In the genomic region with DNA sequence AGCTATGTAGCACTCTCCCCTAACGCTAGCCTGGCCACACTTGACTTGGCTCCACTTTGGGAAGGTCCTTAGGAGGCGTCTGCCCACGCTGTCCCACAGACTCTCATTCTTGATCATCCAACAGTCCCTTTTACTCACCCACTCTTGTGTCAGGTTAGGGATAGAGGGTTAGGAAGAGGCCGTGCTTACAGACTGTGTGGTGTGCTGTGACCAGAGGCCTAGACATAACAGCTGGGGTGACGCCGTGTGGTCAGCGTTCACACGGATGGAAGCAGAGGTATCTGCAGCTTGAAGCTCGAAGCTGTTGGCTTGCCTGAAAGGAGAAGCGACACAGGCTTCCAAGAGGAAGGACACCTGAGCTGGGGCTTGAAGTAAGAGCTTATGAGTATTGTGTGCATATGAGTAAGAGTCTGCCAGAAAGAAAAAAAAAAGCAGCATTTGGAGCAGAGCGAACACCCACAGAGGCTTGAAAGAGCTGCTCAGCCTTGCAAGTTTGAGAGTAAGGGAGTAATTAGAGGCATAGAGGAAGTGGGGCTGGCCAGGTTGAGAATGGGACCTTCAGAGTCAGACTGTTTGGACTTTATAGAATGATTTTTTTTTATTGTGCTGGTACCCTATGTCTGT, we compare ENCODE assay signal across 30 mouse cellular contexts. TPM values are rescaled to one million over a fixed set of nuclear protein-coding genes. Genes with fewer than 3 reads are reported as not detected.
DNase-seq lines count a peak whose midpoint lies in the region; ATAC-seq and TF ChIP-seq lines count a peak whose summit lies in the region.
"Had no signal": no experiment of that assay in that cellular context is flagged by ENCODE, and none has a peak within 500 bp of the region (broad histone marks: within the 10 kb centered on the region; RNA-seq: fewer than 3 reads in every experiment).

No protein-coding gene starts in this region.

- no peak for DNase-seq in cerebellum, adult 2 months
- DNase-seq in cerebellum, adult 11 months, result no peak
- DNase-seq in midbrain, embryonic 11.5 days (ENCODE audit: low spot score, missing footprints), result peak; percentile 44
- no peak for DNase-seq in midbrain, embryonic 14.5 days
- peak; percentile 75 for DNase-seq in telencephalon, adult 2 months (ENCODE audit: low read depth, low spot score)
- DNase-seq: adrenal gland, adult 8-10 months; cerebellum, adult 9-11 months; embryo, embryonic 11 days; gastrocnemius, postnatal 14 days; heart, postnatal 14 days; kidney, adult 18-20 months; kidney, postnatal 25 days; liver, embryonic 13.5 days; lung, adult 18-20 months; lung, postnatal 10 days; retina, postnatal 1 day; right cerebral cortex, postnatal 14 days; thymus, adult 18-20 months had no signal

- H3K9me3 ChIP-seq in midbrain, embryonic 11.5 days (ENCODE audit: control insufficient read depth, low read length), result no peaks in the 10 kb centered on the region
- H3K9me3 ChIP-seq in midbrain, embryonic 14.5 days (ENCODE audit: control insufficient read depth, low read length), result no peaks in the 10 kb centered on the region
- no peaks in the 10 kb centered on the region for H3K9me3 ChIP-seq in neural tube, embryonic 15.5 days (replicated peaks)
- H3K9me3 ChIP-seq: embryonic facial prominence, embryonic 12.5 days; hindbrain, embryonic 15.5 days; kidney, embryonic 15.5 days; limb, embryonic 10.5 days; limb, embryonic 15.5 days; liver, embryonic 13.5 days; neural tube, embryonic 13.5 days had no signal

- no peak overlapping the region for H3K9ac ChIP-seq in midbrain, embryonic 11.5 days (ENCODE audit: low read length)
- H3K9ac ChIP-seq in midbrain, embryonic 14.5 days (replicated peaks; ENCODE audit: low read length), result no peak overlapping the region
- H3K9ac ChIP-seq in neural tube, embryonic 15.5 days (replicated peaks), result no peak overlapping the region
- H3K9ac ChIP-seq: embryonic facial prominence, embryonic 12.5 days; hindbrain, embryonic 15.5 days; kidney, embryonic 15.5 days; limb, embryonic 15.5 days; liver, embryonic 13.5 days; neural tube, embryonic 13.5 days had no signal

- no peaks in the 10 kb centered on the region for H3K27me3 ChIP-seq in cerebellum, adult 2 months (ENCODE audit: control insufficient read depth, insufficient read depth, low read length)
- no peaks in the 10 kb centered on the region for H3K27me3 ChIP-seq in midbrain, embryonic 11.5 days (ENCODE audit: control insufficient read depth, insufficient read depth, low read length)
- no peaks in the 10 kb centered on the region for H3K27me3 ChIP-seq in midbrain, embryonic 14.5 days (ENCODE audit: control insufficient read depth, insufficient read depth, low read length)
- H3K27me3 ChIP-seq in neural tube, embryonic 15.5 days (replicated peaks), result no peaks in the 10 kb centered on the region
- H3K27me3 ChIP-seq: embryonic facial prominence, embryonic 12.5 days; hindbrain, embryonic 15.5 days; kidney, embryonic 15.5 days; limb, embryonic 15.5 days; liver, embryonic 13.5 days; neural tube, embryonic 13.5 days had no signal

- H3K36me3 ChIP-seq in midbrain, embryonic 11.5 days (ENCODE audit: control insufficient read depth, insufficient read depth, low read length), result no peaks in the 10 kb centered on the region
- no peaks in the 10 kb centered on the region for H3K36me3 ChIP-seq in midbrain, embryonic 14.5 days (ENCODE audit: control insufficient read depth, insufficient read depth, low read length)
- H3K36me3 ChIP-seq in neural tube, embryonic 15.5 days, result peaks cover 4% of the 10 kb centered on the region; the same call in 1 of the 2 replicates
- H3K36me3 ChIP-seq: embryonic facial prominence, embryonic 12.5 days; limb, embryonic 15.5 days; liver, embryonic 13.5 days; neural tube, embryonic 13.5 days had no signal

- no peak for TF ChIP-seq POLR2A in cerebellum, adult 2 months (IDR thresholded peaks at IDR 0.05; ENCODE audit: borderline replicate concordance, insufficient read depth, low read length)

- H3K27ac ChIP-seq in cerebellum, adult 2 months (ENCODE audit: insufficient read depth, low read length), result peak overlapping the region; percentile 24; the same call in 1 of the 2 replicates
- no peak overlapping the region for H3K27ac ChIP-seq in midbrain, embryonic 11.5 days (ENCODE audit: low read depth, low read length)
- no peak overlapping the region for H3K27ac ChIP-seq in midbrain, embryonic 14.5 days (replicated peaks; ENCODE audit: low read depth, low read length)
- H3K27ac ChIP-seq in neural tube, embryonic 15.5 days (replicated peaks), result no peak overlapping the region
- H3K27ac ChIP-seq: embryonic facial prominence, embryonic 12.5 days; hindbrain, embryonic 10.5 days; hindbrain, embryonic 15.5 days; kidney, embryonic 15.5 days; limb, embryonic 10.5 days; limb, embryonic 15.5 days; liver, embryonic 13.5 days; macrophage; neural tube, embryonic 13.5 days had no signal

- ATAC-seq in midbrain, embryonic 11.5 days (ENCODE audit: low FRiP score), result no peak
- ATAC-seq in midbrain, embryonic 14.5 days (ENCODE audit: low FRiP score, low TSS enrichment), result no peak
- ATAC-seq in CD4-positive, CD25-positive, alpha-beta regulatory T cell, adult 4 months, result peak; percentile 22
- no peak for ATAC-seq in neural tube, embryonic 15.5 days (ENCODE audit: low FRiP score)
- ATAC-seq: forebrain, embryonic 14.5 days had no signal

- WGBS in cerebellum, adult 2 months, result 86% methylated on average over 11 of the region's 11 CpGs
- 91% methylated on average over 11 of the region's 11 CpGs for WGBS in midbrain, embryonic 11.5 days
- WGBS in midbrain, embryonic 14.5 days, result 92% methylated on average over 11 of the region's 11 CpGs
- WGBS in neural tube, embryonic 15.5 days, result 91% methylated on average over 11 of the region's 11 CpGs

- H3K4me2 ChIP-seq in midbrain, embryonic 11.5 days, result no peak overlapping the region
- H3K4me2 ChIP-seq in midbrain, embryonic 14.5 days (ENCODE audit: low read length), result no peak overlapping the region
- H3K4me2 ChIP-seq in neural tube, embryonic 15.5 days, result no peak overlapping the region
- H3K4me2 ChIP-seq: embryonic facial prominence, embryonic 12.5 days; hindbrain, embryonic 15.5 days; kidney, embryonic 15.5 days; limb, embryonic 15.5 days; liver, embryonic 13.5 days; neural tube, embryonic 13.5 days had no signal

- H3K4me3 ChIP-seq in cerebellum, adult 2 months (replicated peaks; ENCODE audit: insufficient read depth, low read depth, low read length), result no peak overlapping the region
- H3K4me3 ChIP-seq in midbrain, embryonic 11.5 days (ENCODE audit: low read depth, low read length), result no peak overlapping the region
- H3K4me3 ChIP-seq in midbrain, embryonic 14.5 days (replicated peaks; ENCODE audit: low read depth, low read length), result no peak overlapping the region
- no peak overlapping the region for H3K4me3 ChIP-seq in neural tube, embryonic 15.5 days (replicated peaks)
- H3K4me3 ChIP-seq: embryonic facial prominence, embryonic 12.5 days; hindbrain, embryonic 10.5 days; hindbrain, embryonic 15.5 days; kidney, embryonic 15.5 days; limb, embryonic 10.5 days; limb, embryonic 15.5 days; liver, embryonic 13.5 days; myocyte; neural tube, embryonic 13.5 days had no signal

- no peaks in the 10 kb centered on the region for H3K4me1 ChIP-seq in cerebellum, adult 2 months (ENCODE audit: control insufficient read depth, insufficient read depth, low read length)
- H3K4me1 ChIP-seq in midbrain, embryonic 11.5 days (ENCODE audit: control insufficient read depth, insufficient read depth, low read length), result peaks cover 9% of the 10 kb centered on the region
- peaks cover 6% of the 10 kb centered on the region; the same call in 1 of the 2 replicates for H3K4me1 ChIP-seq in midbrain, embryonic 14.5 days (ENCODE audit: control insufficient read depth, insufficient read depth, low read length)
- peaks cover 5% of the 10 kb centered on the region; the same call in 1 of the 2 replicates for H3K4me1 ChIP-seq in neural tube, embryonic 15.5 days
- H3K4me1 ChIP-seq: embryonic facial prominence, embryonic 12.5 days; kidney, embryonic 15.5 days; liver, embryonic 13.5 days had no signal

- no peak for TF ChIP-seq CTCF in cerebellum, adult 2 months (IDR thresholded peaks at IDR 0.05; ENCODE audit: borderline replicate concordance, insufficient read depth, low read depth, low read length)

RNA-seq across cellular contexts. Expression of a gene that starts 24.3 kb away (rescaled TPM):
- polyA plus RNA-seq in cerebellum, adult 2 months (2012; rRNA removed), result 2.5 and 3.0 TPM in 2 replicates
- 48.5 and 48.8 TPM in 2 replicates for polyA plus RNA-seq in midbrain, embryonic 11.5 days (2014; fragmentation: Nextera tagmentation; extraction: Ambion mirVana)
- polyA plus RNA-seq in midbrain, embryonic 14.5 days (2014; fragmentation: Nextera tagmentation; extraction: Ambion mirVana), result 5.8 and 11.7 TPM in 2 replicates
- polyA plus RNA-seq in CD4-positive, CD25-positive, alpha-beta regulatory T cell, adult 4 months (2017; shearing (Covaris generic)), result under 1 TPM; 0.32 to 0.53 TPM
- polyA plus RNA-seq in neural tube, embryonic 15.5 days (2015; fragmentation: Nextera tagmentation; extraction: Ambion mirVana), result 5.9 and 13.0 TPM in 2 replicates

RNA-seq across cellular contexts. Expression of a gene that starts 51.0 kb away (rescaled TPM):
- polyA plus RNA-seq in cerebellum, adult 2 months (2012; rRNA removed), result 23.1 and 23.3 TPM in 2 replicates
- 16.1 and 18.3 TPM in 2 replicates for polyA plus RNA-seq in midbrain, embryonic 11.5 days (2014; fragmentation: Nextera tagmentation; extraction: Ambion mirVana)
- 15.0 and 15.5 TPM in 2 replicates for polyA plus RNA-seq in midbrain, embryonic 14.5 days (2014; fragmentation: Nextera tagmentation; extraction: Ambion mirVana)
- polyA plus RNA-seq in CD4-positive, CD25-positive, alpha-beta regulatory T cell, adult 4 months (2017; shearing (Covaris generic)), result 10 to 100 TPM; 12.7 to 25.7 TPM
- polyA plus RNA-seq in neural tube, embryonic 15.5 days (2015; fragmentation: Nextera tagmentation; extraction: Ambion mirVana), result 10.9 and 13.3 TPM in 2 replicates

Comparison
In these comparisons a context has a peak if more than half of its experiments do, and no peak if none do; other contexts are left out.
1. DNase-seq: peak in midbrain, embryonic 11.5 days (single experiment) and telencephalon, adult 2 months (single experiment); none in cerebellum, adult 2 months (0 of 2), cerebellum, adult 11 months (single experiment) and midbrain, embryonic 14.5 days (single experiment).